Mouse (Mus musculus) ovary, postnatal 10 days (tissue): ENCODE data around the gene Plac9a.
"Not testable (repeated sequence)": the region's sequence is repeated elsewhere in the genome, so short reads cannot be mapped to it uniquely, and the experiment has no call there.

ENCODE experiments used
- DNase-seq: peaks from one replicate; pipeline ENCODE4 v3.0.0; 2022; ENCODE audit warnings: low spot score

Plac9a gene

DNA sequence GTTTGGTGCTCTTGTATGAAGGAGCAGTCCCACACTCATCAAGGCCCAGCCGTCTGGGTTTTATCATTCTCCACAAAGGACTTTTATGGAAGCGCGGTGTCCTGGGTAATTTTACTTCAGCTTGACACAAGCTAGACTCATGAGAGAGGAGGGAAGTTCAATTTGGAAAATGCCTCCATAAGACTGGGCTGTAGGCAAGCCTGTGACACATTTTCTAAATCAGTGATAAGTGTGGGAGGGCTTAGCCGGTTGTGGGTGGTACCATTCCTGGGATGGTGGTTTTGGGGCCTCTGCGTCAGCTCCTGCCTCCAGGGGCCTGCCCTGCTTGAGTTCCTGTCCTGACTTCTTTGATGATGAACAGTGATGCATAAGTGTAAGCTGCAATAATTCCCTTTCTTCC lies 37.6 kb downstream of the Plac9a start:
- DNase-seq, result no peak

DNA sequence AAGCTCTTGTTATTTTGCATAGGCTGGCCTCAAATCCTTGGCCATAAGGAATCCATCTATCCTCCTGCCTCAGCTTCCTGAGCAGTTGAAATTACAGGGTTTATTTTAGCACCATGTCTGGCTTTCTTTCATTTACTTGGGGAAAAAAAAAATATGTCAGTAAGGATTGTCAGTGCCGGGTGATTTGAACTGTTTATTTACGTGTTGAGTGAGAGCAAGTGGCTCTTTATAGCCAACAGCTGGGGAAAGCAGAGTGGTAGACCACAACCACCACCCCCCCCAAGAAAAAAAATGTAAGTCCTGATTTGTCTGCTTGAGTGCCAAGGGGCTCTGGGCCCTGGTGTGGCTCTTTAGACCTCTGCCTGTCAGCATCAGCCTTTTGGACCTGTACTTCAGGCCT lies 39.2 kb downstream of the Plac9a start:
- DNase-seq, result no peak

DNA sequence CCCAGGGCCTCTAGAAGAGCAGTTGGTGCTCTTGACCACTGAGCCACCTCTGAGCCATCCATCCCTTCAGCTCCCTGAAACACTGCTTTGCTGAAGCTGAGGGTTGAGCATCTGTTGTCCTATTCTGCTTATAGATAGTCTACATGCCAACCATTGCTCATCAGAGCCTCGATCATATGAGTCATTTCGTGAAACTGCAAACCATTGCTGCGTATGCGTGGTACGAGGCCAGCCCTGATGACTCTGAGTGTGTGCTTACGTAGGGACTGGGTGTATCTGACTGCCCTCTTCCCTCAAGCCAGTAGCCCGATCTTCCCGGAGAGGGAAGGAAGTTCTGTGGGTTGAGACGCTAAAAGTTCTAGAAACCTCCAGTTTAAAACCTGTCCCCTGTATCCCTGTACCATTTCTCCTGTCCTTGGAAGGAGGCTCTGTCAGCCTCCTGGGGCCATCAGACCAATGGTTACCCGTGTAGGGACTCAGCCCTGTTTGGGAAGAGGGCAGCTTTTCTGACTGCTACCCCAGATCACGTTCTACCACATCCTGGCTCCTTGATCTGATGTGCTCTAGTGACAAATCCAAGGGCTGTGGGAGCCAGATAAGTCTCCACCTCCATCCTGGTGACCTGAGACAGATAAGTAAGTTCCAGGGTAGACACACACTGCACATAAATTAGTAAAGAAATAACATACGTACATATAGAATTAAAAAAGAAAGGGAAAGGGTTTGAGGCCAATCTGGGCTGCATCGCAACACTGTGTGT lies 40.9 kb downstream of the Plac9a start:
- DNase-seq, result no peak

DNA sequence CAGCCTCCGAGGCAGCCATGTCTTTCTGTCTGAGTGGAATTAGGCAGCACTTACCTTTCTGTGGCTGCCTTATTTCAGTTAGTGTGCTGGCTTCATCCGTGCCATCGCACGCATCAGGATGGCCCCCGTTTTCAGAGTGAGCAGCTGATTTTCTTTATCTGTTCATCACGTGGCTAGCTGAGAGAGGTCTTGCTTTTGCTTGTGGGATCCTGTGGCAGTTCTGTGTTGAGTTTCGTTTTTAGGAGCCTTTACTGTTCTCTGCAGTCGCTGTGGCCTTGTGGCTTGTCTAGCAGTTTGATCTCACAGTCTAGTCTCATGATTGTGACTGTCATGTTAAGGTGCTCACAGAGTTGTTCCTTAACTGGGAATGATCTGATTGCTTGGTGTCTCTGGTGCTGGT lies 45.0 kb downstream of the Plac9a start:
- no peak for DNase-seq

DNA sequence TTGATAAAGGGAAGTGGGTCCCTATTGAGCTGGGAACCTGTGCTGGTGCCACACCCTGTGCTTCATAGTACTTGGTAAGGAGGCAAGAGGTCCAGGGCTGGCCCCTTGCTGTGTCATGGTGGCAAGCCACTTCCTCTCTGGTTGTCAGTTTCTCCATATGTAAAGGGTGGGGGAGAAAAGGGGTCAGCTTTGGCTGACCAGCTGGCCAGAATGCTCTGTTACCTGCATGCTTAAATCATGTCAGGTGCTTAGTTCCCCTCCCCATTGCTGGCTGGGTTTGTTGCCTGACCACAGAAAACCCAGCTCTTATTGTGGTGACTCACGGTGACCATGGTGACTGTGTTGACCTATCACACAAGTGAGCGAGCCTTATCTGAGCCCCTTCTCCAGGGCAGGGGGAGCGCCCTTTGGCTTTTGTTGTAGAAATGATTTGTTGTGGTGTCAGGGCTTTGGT lies 45.7 kb downstream of the Plac9a start:
- no peak for DNase-seq

DNA sequence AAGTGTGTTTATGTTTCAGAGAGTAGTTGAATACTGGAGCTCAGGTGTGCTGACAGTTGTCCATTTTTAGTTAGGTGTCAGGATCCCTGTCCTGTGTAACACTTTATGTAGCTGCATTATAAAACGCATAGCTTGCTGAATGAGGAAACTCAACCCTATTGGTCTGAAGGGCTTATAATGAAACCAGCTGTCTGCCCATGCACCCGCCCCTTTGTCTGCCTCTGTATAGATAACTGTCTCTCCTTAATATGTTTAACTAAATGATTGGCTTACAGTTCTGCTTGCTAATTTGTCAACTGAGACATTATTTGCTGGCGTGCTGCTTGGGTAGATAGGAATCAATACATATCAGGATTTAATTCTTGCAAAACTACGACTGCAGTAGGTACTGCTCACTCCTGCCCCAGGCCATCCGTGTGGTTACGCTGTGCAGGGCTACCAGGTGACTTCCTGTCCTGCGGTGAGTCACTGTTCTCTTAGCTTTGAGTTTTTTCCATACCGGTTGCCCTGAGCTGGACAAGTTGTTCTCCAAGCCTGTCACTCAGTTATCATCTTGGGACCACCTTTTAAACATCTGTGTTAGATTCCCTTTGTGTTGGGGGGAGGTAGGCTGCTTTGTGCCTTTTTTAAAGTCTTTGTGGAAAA lies 47.5 kb downstream of the Plac9a start:
- no peak for DNase-seq

DNA sequence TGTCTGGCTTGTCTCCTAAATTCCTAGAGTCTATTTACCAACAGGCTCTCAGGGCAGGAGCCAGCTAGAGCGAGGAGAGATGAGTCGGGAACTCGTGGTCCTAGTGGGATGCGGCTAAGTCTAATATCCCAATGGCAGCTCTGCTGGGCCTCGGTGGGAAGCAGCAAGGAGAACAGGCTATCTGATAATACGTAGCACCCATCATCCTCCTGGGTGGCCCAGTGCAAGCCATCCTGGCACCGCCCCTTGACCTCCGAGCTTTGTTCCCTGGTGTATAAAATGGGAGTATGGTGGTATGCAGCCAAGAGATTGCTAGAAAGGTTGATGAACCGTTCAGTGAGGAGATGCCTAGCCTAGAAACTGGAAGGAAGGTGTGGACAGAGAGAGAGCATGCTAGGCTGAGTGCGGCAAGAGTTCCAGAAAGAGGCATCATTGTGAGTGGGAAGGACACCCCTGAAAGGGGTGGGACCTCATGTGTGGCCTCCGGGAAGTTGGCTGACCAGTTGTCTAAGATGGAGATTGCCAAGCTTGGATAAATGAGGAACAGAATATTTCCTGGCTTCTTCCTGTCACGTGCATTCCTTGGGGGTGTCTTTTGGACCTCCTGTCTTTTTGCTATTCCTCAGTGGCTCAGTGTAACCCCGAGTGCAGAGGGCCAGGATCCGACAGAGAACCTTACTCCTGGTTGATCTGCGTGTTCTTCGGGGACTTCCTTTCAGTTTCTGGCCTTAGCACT lies 49.0 kb downstream of the Plac9a start:
- DNase-seq, result no peak

DNA sequence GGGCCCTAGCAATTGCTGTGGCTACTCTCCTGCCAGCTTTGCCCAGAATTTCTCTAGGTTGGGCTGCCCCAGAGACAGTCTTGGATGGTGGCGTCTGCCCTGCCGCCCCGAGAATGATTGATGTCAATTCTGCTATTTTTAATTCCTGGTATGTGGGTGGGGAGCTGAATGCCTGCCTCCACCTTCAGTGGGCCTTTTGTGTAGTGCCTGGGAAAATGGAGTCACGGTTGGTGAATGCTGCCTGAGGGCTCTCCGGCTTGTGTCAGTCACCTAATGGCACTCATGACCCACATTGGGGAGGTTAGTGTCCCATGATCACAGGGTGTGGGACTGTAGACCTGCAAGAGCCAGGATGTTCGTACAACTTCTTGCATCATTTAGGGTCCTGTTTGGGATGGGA lies 49.6 kb downstream of the Plac9a start:
- DNase-seq, result no peak

DNA sequence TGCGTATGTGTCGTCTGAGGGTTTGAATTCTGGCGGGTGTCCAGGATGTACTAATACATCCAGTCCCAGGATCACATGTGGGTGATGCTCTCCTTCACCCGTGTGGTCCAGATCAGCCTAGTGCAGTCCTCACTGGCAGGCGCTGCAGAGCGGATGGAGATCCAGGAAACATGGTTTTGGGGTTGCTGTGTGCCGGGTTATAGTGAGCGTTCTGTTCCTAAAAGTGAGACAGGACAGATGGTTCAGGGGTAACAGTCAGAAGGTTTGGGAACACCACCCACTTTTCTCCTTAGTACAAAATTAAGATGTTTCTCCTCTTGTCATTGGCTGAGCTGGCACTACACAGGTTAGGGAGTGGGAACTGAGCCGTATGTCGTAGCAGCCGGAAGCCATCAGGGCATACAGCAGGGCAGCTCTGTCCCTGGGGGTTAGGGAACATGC lies 50.8 kb downstream of the Plac9a start:
- no peak for DNase-seq

DNA sequence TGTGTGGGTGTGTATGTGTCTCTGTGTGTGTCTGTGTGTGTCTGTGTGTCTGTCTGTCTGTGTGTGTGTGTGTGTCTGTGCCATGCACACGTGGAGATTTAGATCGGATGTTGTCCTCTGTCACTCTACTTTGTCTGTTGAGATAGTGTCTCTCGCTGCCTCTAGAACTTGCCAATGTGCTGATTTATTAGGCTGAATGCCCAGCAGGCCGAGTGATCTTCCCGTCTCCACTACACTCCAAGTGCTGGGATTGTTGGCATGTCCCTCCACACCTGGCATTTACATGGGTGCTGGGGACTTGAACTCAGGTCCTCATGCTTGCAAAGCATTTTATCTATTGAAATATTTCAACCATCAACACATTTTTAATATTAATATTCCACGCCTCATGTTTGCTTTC lies 51.7 kb downstream of the Plac9a start:
- no peak for DNase-seq

DNA sequence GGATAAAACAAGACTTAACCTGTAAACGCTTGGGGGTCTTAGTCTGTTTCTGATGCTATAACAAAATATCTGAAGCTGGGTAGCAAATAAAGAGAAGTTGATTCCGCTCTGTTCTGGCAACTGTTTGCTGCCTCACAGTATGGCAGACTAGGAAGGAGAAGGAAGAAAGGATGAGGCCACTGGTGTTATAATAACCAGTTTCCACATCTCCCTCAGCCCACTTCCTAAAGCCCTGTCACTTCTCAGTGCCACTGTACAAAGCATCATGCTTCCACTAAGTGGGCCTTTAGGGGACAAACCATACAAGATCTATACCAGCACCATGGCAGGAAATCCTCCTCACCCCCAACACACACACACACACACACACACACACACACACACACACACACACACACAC lies 52.5 kb downstream of the Plac9a start:
- no peak for DNase-seq

DNA sequence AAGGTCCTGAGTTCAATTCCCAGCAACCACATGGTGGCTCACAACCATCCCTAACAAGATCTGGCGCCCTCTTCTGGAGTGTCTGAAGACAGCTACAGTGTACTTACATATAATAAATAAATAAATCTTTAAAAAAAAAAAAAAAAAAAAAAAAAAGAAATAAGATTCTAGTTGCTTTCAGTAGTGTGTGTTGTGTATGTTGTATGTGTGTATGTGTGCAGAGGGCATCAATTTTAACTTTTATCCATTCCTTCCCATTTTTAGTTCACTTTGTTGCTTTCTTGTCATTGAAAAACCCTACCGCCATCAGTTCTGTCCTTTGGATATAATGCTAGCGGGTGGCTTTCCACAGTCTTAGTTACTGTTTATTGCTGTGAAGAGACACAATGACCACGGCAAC lies 54.2 kb downstream of the Plac9a start:
- not testable (repeated sequence) for DNase-seq

DNA sequence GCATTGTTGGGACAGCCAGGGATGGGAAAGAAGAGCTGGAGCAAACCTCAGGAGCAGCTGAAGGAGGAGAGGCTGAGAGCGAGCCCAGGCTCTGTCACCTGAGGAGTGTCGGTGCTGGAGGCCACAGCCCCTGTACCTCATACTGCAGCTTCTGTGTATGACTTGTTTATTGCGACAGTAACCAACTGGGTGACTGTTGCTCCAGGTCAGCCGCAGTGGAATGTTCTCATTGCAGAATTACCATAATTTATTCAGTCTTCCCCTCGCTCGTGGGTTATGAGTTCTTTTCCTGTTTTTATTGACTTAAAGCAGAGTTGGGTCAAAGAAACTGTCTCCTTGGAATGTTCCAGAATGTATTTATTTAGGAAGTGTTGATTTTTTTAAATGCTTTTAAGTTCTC lies 54.7 kb downstream of the Plac9a start:
- DNase-seq, result no peak

DNA sequence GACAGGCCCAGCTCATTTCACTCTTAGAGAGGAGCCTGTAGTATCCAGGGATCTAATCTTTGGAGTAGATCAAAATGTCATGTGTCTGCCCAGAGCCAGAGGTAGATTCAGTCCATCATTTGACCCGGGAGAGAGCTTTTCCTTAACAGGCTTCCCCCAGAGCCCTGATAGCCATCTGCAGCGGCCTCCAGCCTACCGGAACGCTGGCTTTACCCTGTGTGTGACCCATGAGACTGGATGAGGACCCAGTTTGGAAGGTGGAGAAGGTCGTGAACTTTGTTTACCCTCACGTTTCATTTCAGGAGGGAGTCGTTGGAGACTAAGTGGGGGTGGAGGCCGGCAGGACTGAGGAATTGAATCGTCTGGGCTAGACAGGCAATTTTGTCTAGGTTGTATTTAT lies 55.2 kb downstream of the Plac9a start:
- DNase-seq, result no peak

DNA sequence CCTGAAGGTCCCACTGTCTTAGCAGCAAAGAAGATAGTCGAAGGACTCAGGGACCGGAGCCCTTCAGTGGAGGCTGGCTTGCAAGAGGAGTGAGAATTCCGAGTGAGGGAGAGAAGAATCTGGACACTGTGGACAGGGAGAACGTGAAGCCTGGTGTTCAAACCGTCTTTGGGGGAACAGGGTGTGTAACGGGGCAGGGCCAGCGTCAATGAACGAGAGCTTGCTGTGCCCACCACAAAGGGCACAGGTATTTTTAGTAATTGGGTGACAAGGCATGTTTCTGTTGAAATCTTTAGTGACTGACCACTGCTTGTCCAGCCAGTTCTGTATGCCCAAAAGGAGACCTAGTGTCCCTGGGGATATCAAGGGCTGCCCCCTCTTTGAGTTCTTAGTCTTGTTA lies 56.4 kb downstream of the Plac9a start:
- no peak for DNase-seq

DNA sequence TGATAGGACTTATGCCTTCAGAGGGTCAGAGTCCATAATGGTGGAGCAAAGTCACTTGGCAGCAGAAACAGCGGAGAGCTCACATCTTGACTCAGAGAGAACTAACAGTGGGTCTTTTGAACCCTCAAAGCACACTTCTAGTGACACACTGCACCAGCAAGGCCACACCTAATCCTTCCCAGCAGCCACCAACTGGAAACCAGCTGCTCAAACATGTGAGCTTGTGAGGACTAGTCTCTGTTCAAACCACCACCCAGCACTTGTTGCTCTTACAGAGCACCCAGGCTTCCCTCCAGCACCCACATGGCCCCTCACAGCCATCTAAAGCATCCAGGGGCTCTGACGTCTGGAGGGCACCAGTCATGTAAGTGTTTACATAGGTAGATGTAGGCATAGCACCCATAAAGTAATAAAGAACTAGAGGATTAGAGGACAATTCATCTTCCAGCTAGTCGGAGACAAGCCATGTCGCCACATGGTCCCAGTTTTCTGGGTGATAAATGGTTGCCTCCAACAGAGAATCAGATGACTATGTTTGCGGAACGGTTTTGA lies 57.0 kb downstream of the Plac9a start:
- no peak for DNase-seq

DNA sequence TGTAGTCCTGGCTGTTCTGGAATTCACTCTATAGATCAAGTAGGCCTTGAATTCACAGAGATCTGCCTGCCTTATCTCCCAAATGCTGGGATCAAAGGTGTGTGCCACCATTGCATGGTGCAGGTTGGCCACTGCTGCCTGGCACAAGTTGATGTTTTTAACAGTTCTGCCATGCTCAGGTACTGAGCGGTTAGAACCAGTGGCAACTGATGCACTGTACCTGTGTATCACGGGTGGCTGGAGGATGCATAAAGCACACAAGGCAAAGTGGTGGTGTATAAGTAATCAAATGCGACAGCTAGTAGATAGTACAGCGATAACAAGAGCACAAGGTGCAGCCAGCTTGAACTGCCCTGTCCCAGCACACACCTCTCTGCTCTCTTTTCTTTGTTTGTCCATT lies 58.5 kb downstream of the Plac9a start:
- DNase-seq, result no peak

DNA sequence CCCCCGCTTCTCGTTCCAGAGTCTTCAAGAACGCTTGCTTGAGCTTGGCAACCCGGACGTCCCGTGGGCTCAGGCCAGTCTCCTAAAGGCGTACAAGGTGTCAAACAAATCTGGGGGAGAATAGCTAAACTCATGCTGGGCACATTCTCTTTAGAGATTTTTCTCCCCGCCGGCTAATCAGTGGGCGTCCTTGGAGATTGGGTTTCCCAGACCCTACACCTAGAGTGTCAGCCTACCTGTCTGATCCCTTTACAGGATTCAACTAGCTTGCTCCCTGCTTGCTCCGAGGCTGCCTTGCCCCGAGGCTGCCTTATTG lies 60.3 kb downstream of the Plac9a start:
- no peak for DNase-seq

DNA sequence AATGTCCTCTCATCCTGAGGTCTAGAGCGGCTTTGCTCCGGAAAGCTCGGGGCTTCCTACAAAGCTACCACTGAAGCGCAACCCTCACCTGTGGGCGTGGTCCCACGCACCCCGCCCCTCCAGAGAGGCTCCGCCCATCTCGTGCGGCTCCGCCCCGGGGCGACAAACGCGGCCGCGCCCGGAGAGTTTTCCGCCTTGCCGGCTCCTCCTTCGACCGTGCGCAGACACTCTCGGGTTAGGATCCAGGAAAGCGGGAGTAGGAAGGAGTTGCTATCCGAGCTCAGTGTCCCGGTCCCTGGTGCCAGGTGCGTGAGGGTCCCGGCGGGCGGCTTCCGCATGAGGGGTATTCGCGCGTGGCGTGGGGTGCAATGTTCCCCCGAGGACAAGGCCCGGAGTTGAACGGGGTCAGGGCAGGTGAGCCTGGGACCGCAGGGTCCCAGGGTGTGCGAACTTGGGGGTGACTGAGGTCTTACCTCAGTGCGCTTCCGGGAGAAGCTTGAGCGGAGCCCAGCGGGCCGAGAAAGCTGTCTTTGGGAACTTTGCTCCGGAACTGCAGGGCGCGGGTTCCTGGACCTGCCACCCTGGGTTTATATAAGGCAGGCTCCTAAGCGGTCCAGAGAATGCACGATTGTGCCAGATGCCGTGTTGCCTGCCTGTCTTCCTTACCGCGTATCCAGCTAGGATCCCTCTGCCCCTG lies 60.8 kb downstream of the Plac9a start, which contains the start of gene Anxa11:
Gene Anxa11, plus strand, starts transcription at position 166 of the 697 bp plus-strand sequence.
- DNase-seq, result peak; percentile 62

DNA sequence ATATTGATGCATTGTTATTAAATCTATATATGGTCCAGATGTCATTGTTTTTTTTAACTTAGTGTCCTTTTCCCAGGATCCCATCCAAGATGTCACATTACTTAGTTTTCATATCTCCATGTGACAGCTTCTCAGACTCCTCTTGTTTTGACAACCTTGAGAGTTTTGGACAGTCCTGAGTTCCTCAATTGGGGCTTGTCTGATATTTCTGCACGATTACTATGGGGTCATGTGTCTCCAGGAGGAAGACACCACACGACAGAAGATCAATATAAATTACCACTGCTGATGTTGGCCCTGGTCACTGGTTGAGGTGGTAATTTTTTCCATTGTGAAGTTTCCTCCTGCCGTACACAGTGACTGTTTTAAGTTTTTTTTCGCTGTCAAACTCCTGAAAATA lies 61.3 kb downstream of the Plac9a start:
- DNase-seq, result no peak

DNA sequence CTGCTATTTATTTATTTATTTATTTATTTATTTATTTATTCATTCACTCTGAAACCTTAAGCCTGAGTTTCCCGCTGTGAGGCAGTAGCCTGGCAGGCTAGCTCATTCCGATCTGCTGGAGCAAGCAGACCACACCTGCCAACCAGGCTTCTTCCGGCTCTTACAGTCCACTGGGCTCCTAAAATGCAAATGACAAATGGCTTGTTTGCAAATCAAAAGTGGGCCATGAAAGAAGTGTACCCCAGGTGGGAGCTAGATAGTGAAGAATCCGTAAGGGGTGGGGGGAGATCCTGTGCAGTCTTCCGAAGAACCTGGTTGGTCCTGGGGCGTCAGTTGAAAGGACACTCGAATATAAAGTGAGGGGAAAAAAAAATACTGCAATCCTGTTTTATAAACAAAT lies 61.9 kb downstream of the Plac9a start:
- DNase-seq, result no peak

DNA sequence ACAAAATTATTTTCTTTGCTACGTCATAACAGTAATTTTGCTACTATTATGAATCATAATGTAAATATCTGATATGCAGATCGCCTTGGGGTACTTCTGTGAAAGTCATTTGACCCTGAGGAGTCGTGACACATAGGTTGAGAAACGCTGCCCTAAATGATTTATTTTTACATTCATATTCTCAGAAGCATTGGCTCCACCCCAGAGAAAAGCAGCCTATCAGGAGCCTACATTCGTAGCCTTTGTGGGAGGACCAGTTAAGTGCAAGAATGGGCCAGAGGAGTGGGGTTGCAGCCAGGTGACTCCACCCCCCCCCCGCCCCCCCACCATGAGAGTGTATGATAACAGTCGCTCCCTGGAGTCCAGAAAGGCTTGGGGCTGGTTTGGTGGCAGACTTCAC lies 63.1 kb downstream of the Plac9a start:
- no peak for DNase-seq
